Mouse (Mus musculus): ENCODE data around the gene Usp32. TPM values are rescaled to one million over a fixed set of nuclear protein-coding genes. Genes with fewer than 3 reads are reported as not detected.

Usp32 gene
- polyA plus RNA-seq, 1 experiment from 2014 or later: 3.5 TPM

DNA sequence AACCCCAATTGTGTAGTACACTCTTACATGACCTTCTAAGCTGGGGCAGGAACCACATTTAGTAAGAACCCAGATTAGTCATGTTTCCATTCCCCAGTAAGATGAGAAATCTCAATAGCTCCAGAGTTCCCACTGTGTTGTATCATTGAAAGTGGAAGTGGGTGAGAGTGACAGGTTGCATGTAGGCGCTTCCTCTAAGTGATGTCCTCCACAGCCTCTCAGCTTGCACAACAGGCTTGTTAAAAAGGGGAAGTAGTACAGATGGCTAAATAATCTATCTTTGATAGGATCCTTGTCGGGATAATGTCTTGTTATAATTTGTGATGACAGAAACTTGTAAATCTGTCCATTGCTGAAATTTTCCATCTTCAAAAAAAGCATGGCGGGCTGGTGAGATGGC, 136.4 kb downstream of the Usp32 start:
- Histone ChIP-seq H3K4me3 (ENCODE audit: low read length) (no peak overlapping the region), H3K36me3 (ENCODE audit: control insufficient read depth, insufficient read depth, low read length) (peaks cover 4% of the 10 kb centered on the region; the same call in 1 of the 2 replicates), H3K9me3 (ENCODE audit: control insufficient read depth, low read length) (no peaks in the 10 kb centered on the region), H3K4me2 (ENCODE audit: low read depth, low read length) (no peak overlapping the region), H3K27me3 (ENCODE audit: control insufficient read depth, insufficient read depth, low read depth, low read length) (no peaks in the 10 kb centered on the region), H3K9ac (ENCODE audit: low read length) (no peak overlapping the region), H3K27ac (ENCODE audit: low read length) (no peak overlapping the region), H3K4me1 (replicated peaks; ENCODE audit: control insufficient read depth, insufficient read depth, low read length) (no peaks in the 10 kb centered on the region)
- ATAC-seq (ENCODE audit: low read depth): no peak
- 95% methylated on average over 3 of the region's 3 CpGs for WGBS

DNA sequence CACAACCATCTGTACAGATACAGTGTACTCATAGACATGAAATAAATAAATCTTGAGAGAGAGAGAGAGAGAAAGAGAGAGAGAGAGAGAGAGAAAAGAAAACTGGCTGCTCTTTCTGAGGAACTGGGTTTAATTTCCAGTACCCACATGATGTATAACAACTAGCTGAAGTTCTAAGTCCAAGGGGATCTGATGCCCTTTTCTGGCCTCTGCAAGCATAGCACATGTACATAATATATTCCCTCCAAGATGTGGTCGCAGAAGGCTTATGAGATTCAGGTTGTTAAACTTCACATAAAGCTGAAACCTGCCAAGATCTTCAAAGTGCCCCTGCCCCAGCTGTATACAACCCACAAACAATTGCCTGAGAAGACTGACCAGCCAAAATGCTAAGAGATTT, 144.7 kb downstream of the Usp32 start:
- H3K36me3 ChIP-seq (ENCODE audit: control insufficient read depth, insufficient read depth, low read length): peaks cover 17% of the 10 kb centered on the region
- 89% methylated on average over 1 of the region's 1 CpGs for WGBS

DNA sequence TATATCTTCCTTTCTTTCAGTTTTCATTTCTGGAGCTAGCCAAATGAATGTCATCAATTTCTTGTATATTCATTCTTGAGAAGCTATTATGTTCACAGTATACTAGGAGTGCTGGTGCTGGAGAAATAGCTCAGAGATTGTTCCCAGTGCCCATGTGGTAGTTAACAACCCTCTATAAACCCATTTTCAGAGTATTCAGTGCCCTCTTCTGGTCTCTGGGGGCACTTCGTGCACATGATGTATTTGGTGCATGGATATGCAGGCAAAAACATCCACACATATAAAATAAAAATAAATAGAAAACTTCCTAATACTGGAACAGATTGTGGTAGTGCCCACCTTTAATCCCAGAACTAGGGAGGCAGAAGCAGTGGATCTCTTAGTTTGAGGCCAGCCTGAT, 147.0 kb downstream of the Usp32 start:
- Histone ChIP-seq H3K36me3 (ENCODE audit: control insufficient read depth, insufficient read depth, low read length) (peaks cover 21% of the 10 kb centered on the region), H3K4me2 (ENCODE audit: low read depth, low read length) (no peak overlapping the region), H3K9ac (ENCODE audit: low read length) (no peak overlapping the region), H3K4me3 (ENCODE audit: low read length) (no peak overlapping the region), H3K9me3 (ENCODE audit: control insufficient read depth, low read length) (no peaks in the 10 kb centered on the region), H3K27me3 (ENCODE audit: control insufficient read depth, insufficient read depth, low read depth, low read length) (no peaks in the 10 kb centered on the region), H3K27ac (ENCODE audit: low read length) (no peak overlapping the region), H3K4me1 (replicated peaks; ENCODE audit: control insufficient read depth, insufficient read depth, low read length) (no peaks in the 10 kb centered on the region)
- no peak for ATAC-seq (ENCODE audit: low read depth)
- WGBS: 80% methylated on average over 1 of the region's 1 CpGs

More for the DNA sequence above, 144.7 kb downstream of the Usp32 start:
- Histone ChIP-seq H3K9ac (ENCODE audit: low read length) (no peak overlapping the region), H3K27me3 (ENCODE audit: control insufficient read depth, insufficient read depth, low read depth, low read length) (no peaks in the 10 kb centered on the region), H3K4me2 (ENCODE audit: low read depth, low read length) (no peak overlapping the region), H3K4me1 (replicated peaks; ENCODE audit: control insufficient read depth, insufficient read depth, low read length) (no peaks in the 10 kb centered on the region), H3K9me3 (ENCODE audit: control insufficient read depth, low read length) (no peaks in the 10 kb centered on the region), H3K27ac (ENCODE audit: low read length) (no peak overlapping the region), H3K4me3 (ENCODE audit: low read length) (no peak overlapping the region)
- ATAC-seq (ENCODE audit: low read depth): no peak

DNA sequence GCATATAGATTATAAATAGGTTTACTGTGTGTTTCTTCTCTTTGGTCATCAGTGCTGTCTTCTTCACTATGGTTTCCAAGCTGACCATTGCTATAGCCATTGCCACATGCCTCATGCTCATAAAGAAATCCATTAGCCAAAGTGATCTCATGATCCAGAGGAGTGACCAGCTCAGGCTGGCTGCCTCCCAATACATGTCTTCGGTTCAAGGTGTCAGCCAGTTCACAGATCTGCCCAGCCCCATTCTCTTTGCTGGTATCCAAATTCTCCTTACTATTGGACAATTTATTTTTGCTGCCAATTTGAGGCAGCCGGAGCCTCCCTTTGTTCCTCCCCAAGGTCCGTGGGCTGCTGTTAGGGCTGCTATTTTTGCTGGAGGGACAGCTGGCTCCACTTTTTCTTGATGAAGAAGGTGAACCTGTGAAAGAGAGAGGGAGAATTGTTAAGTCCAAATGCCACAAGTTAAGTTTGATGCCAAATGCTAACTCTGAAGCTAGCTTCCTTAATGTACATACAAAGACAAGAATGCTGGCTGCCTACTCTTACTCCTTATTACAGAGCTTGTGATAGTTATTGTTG, 151.5 kb downstream of the Usp32 start:
- no peak for ATAC-seq (ENCODE audit: low read depth)
- H3K9ac ChIP-seq (ENCODE audit: low read length): no peak overlapping the region
- no peaks in the 10 kb centered on the region for H3K9me3 ChIP-seq (ENCODE audit: control insufficient read depth, low read length)
- peaks cover 15% of the 10 kb centered on the region for H3K36me3 ChIP-seq (ENCODE audit: control insufficient read depth, insufficient read depth, low read length)
- WGBS: 82% methylated on average over 3 of the region's 3 CpGs
- H3K4me2 ChIP-seq (ENCODE audit: low read depth, low read length): no peak overlapping the region
- H3K27ac ChIP-seq (ENCODE audit: low read length): no peak overlapping the region
- no peak overlapping the region for H3K4me3 ChIP-seq (ENCODE audit: low read length)
- H3K27me3 ChIP-seq (ENCODE audit: control insufficient read depth, insufficient read depth, low read depth, low read length): no peaks in the 10 kb centered on the region
- H3K4me1 ChIP-seq (replicated peaks; ENCODE audit: control insufficient read depth, insufficient read depth, low read length): no peaks in the 10 kb centered on the region

- Histone ChIP-seq H3K9ac (ENCODE audit: low read length) (no peak overlapping the region), H3K4me1 (replicated peaks; ENCODE audit: control insufficient read depth, insufficient read depth, low read length) (no peaks in the 10 kb centered on the region), H3K27me3 (ENCODE audit: control insufficient read depth, insufficient read depth, low read depth, low read length) (no peaks in the 10 kb centered on the region), H3K9me3 (ENCODE audit: control insufficient read depth, low read length) (no peaks in the 10 kb centered on the region), H3K4me3 (ENCODE audit: low read length) (no peak overlapping the region), H3K4me2 (ENCODE audit: low read depth, low read length) (no peak overlapping the region), H3K36me3 (ENCODE audit: control insufficient read depth, insufficient read depth, low read length) (peaks cover 6% of the 10 kb centered on the region), H3K27ac (ENCODE audit: low read length) (no peak overlapping the region)
- 84% methylated on average over 6 of the region's 6 CpGs for WGBS
- ATAC-seq (ENCODE audit: low read depth): no peak
These were observed 154.5 kb downstream of the Usp32 start for GRCm38 (mm10) chr11:84985421-84985820.

GRCm38 (mm10) chr11:84980697-84981096, 159.3 kb downstream of the Usp32 start:
- Histone ChIP-seq H3K9me3 (ENCODE audit: control insufficient read depth, low read length) (no peaks in the 10 kb centered on the region), H3K4me3 (ENCODE audit: low read length) (no peak overlapping the region), H3K27ac (ENCODE audit: low read length) (no peak overlapping the region), H3K4me2 (ENCODE audit: low read depth, low read length) (no peak overlapping the region), H3K9ac (ENCODE audit: low read length) (no peak overlapping the region), H3K36me3 (ENCODE audit: control insufficient read depth, insufficient read depth, low read length) (peaks cover 2% of the 10 kb centered on the region; the same call in 1 of the 2 replicates), H3K27me3 (ENCODE audit: control insufficient read depth, insufficient read depth, low read depth, low read length) (no peaks in the 10 kb centered on the region), H3K4me1 (replicated peaks; ENCODE audit: control insufficient read depth, insufficient read depth, low read length) (no peaks in the 10 kb centered on the region)
- WGBS: 64% methylated on average over 2 of the region's 2 CpGs
- ATAC-seq (ENCODE audit: low read depth): no peak

- no peaks in the 10 kb centered on the region for H3K4me1 ChIP-seq (replicated peaks; ENCODE audit: control insufficient read depth, insufficient read depth, low read length)
- H3K4me3 ChIP-seq (ENCODE audit: low read length): no peak overlapping the region
- H3K27ac ChIP-seq (ENCODE audit: low read length): no peak overlapping the region
- no peak for ATAC-seq (ENCODE audit: low read depth)
- WGBS: 26% methylated on average over 1 of the region's 1 CpGs
- H3K4me2 ChIP-seq (ENCODE audit: low read depth, low read length): no peak overlapping the region
- no peak overlapping the region for H3K9ac ChIP-seq (ENCODE audit: low read length)
- H3K36me3 ChIP-seq (ENCODE audit: control insufficient read depth, insufficient read depth, low read length): no peaks in the 10 kb centered on the region
- H3K27me3 ChIP-seq (ENCODE audit: control insufficient read depth, insufficient read depth, low read depth, low read length): no peaks in the 10 kb centered on the region
- H3K9me3 ChIP-seq (ENCODE audit: control insufficient read depth, low read length): no peaks in the 10 kb centered on the region
These were observed 160.6 kb downstream of the Usp32 start for GRCm38 (mm10) chr11:84979351-84979750.

DNA sequence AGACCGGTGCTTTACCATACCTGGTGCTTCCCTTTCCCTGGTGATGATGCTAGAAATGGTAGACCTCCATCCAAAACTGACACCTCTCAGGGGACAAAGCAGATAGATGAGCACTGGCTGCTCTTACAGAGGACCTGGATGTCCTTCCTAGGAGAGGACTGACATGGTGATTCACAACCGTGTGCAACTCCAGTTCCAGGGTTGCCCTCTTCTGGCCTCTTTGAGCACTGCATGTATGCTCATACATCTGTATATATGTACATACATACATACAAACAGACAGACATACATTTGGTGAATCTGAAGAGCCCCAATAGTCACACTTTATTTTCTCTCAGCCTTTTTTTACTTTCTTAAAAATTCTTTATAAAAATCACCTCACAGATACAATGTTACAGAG, 161.8 kb downstream of the Usp32 start:
- Histone ChIP-seq H3K4me1 (replicated peaks; ENCODE audit: control insufficient read depth, insufficient read depth, low read length) (no peaks in the 10 kb centered on the region), H3K27ac (ENCODE audit: low read length) (no peak overlapping the region), H3K4me3 (ENCODE audit: low read length) (no peak overlapping the region), H3K9me3 (ENCODE audit: control insufficient read depth, low read length) (no peaks in the 10 kb centered on the region), H3K4me2 (ENCODE audit: low read depth, low read length) (no peak overlapping the region), H3K9ac (ENCODE audit: low read length) (no peak overlapping the region), H3K36me3 (ENCODE audit: control insufficient read depth, insufficient read depth, low read length) (no peaks in the 10 kb centered on the region), H3K27me3 (ENCODE audit: control insufficient read depth, insufficient read depth, low read depth, low read length) (no peaks in the 10 kb centered on the region)
- WGBS: 40% methylated on average over 2 of the region's 2 CpGs
- no peak for ATAC-seq (ENCODE audit: low read depth)

- Histone ChIP-seq H3K27me3 (ENCODE audit: control insufficient read depth, insufficient read depth, low read depth, low read length) (no peaks in the 10 kb centered on the region), H3K9me3 (ENCODE audit: control insufficient read depth, low read length) (no peaks in the 10 kb centered on the region), H3K36me3 (ENCODE audit: control insufficient read depth, insufficient read depth, low read length) (no peaks in the 10 kb centered on the region), H3K27ac (ENCODE audit: low read length) (no peak overlapping the region), H3K4me2 (ENCODE audit: low read depth, low read length) (no peak overlapping the region), H3K9ac (ENCODE audit: low read length) (no peak overlapping the region), H3K4me1 (replicated peaks; ENCODE audit: control insufficient read depth, insufficient read depth, low read length) (no peaks in the 10 kb centered on the region), H3K4me3 (ENCODE audit: low read length) (no peak overlapping the region)
- ATAC-seq (ENCODE audit: low read depth): no peak
- whole genome bisulfite sequencing: 70% methylated on average over 3 of the region's 3 CpGs
These were observed 162.5 kb downstream of the Usp32 start for GRCm38 (mm10) chr11:84977385-84977952.

Data from lung, embryonic 16.5 days (tissue).